Mouse (Mus musculus): Measurements from ENCODE around the gene Figla. TPM values are rescaled to one million over a fixed set of nuclear protein-coding genes. Genes with fewer than 3 reads are reported as not detected.
A peak's percentile ranks its signal among the peaks of the same experiment; 100 is the strongest.
"Not testable (repeated sequence)": the region's sequence is repeated elsewhere in the genome, so short reads cannot be mapped to it uniquely, and the experiment has no call there.

Gene Figla
- not detected in 2 replicates for polyA plus RNA-seq (2015; fragmentation: Nextera tagmentation; extraction: Ambion mirVana)

DNA sequence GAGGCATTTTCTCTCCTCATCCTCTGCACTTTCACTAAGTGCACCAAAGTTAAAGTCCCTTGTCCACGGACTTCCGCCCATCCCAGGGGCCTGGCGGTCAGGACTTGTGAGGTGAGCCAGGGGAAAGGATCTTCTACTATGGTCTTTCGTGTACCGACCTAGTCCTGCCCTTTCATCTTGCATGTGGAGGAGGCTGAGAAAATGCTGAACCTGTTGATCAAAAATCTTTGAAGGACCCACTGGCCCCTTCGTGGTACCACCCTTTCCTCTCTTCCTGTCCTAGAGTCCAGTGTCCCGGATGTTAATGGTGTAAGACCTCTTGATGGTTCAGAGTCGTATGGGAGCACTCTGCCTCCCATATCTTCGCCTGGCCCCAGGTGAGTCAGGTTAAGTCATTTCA is at the start of gene Figla:
Figla (plus strand) TSS at position 301 of the 400 bp plus-strand sequence.
- Histone ChIP-seq H3K27me3 (ENCODE audit: control insufficient read depth, insufficient read depth, low read length) (no peaks in the 10 kb centered on the region; the same call in 1 of the 2 replicates), H3K27ac (ENCODE audit: low read length) (no peak within 1 kb of the TSS), H3K9ac (ENCODE audit: low read length) (no peak within 1 kb of the TSS), H3K4me3 (ENCODE audit: low read length) (no peak within 1 kb of the TSS), H3K36me3 (ENCODE audit: control insufficient read depth, insufficient read depth) (no peaks in the 10 kb centered on the region), H3K4me1 (ENCODE audit: control insufficient read depth, insufficient read depth, low read length) (no peaks in the 10 kb centered on the region), H3K9me3 (replicated peaks; ENCODE audit: control insufficient read depth, low read length) (no peaks in the 10 kb centered on the region), H3K4me2 (ENCODE audit: low read depth, low read length) (no peak within 1 kb of the TSS)
- WGBS: 74% methylated on average over 9 of the region's 9 CpGs
- no peak for ATAC-seq (replicated peaks; ENCODE audit: extremely low read depth, insufficient read depth, low FRiP score)

DNA sequence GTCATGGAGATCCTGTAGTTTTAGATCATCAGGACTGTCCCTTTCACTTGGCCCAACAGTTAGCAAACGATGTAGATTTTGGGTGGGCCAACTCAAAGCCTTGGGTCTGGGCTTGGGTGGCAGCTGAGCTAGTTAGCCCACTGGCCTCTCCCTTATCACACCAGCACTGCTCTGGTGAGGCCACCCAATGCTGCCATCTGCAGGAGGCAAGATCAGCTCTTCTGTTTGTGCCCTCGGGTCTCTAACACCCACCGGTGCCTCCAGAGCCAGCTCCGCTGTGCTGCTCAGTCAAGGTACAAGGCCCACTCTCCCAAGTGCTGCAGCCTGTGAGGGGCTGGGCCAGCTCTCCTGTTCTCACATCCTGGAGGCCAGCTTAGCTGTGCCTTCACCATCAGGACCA is 49.3 kb upstream of the Figla start:
- no peak overlapping the region for H3K27ac ChIP-seq (ENCODE audit: low read length)
- no peaks in the 10 kb centered on the region for H3K36me3 ChIP-seq (ENCODE audit: control insufficient read depth, insufficient read depth)
- H3K9me3 ChIP-seq (replicated peaks; ENCODE audit: control insufficient read depth, low read length): no peaks in the 10 kb centered on the region
- H3K27me3 ChIP-seq (ENCODE audit: control insufficient read depth, insufficient read depth, low read length): no peaks in the 10 kb centered on the region
- 67% methylated on average over 4 of the region's 4 CpGs for WGBS
- peaks cover 9% of the 10 kb centered on the region for H3K4me1 ChIP-seq (ENCODE audit: control insufficient read depth, insufficient read depth, low read length)
- no peak overlapping the region for H3K9ac ChIP-seq (ENCODE audit: low read length)
- H3K4me2 ChIP-seq (ENCODE audit: low read depth, low read length): no peak overlapping the region
- H3K4me3 ChIP-seq (ENCODE audit: low read length): no peak overlapping the region
- ATAC-seq (replicated peaks; ENCODE audit: extremely low read depth, insufficient read depth, low FRiP score): no peak

DNA sequence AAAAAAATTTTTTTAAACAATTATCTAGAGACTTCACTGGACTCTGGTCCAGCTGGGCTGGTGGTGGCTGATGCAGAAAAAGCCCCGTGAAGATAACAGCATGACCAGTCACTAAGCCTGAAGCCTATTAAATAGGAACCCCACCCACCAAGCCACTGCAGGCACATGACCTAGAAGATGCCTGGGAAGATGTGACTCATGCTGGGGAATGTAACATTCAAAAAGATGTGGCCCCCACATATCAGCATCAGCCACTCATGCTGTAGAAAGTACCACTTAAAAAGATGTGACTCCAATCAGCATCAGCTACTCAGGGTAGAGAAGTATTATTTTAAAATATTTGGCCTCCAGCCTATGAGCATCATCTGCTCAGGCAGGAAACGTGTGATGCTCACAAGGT is 46.1 kb upstream of the Figla start:
- ATAC-seq (replicated peaks; ENCODE audit: extremely low read depth, insufficient read depth, low FRiP score): no peak
- Histone ChIP-seq H3K4me3 (ENCODE audit: low read length) (no peak overlapping the region), H3K4me2 (ENCODE audit: low read depth, low read length) (no peak overlapping the region), H3K4me1 (ENCODE audit: control insufficient read depth, insufficient read depth, low read length) (peaks cover 22% of the 10 kb centered on the region), H3K27ac (ENCODE audit: low read length) (no peak overlapping the region), H3K9me3 (replicated peaks; ENCODE audit: control insufficient read depth, low read length) (no peaks in the 10 kb centered on the region), H3K36me3 (ENCODE audit: control insufficient read depth, insufficient read depth) (no peaks in the 10 kb centered on the region), H3K27me3 (ENCODE audit: control insufficient read depth, insufficient read depth, low read length) (no peaks in the 10 kb centered on the region), H3K9ac (ENCODE audit: low read length) (no peak overlapping the region)
- 21% methylated on average over 2 of the region's 2 CpGs for WGBS

DNA sequence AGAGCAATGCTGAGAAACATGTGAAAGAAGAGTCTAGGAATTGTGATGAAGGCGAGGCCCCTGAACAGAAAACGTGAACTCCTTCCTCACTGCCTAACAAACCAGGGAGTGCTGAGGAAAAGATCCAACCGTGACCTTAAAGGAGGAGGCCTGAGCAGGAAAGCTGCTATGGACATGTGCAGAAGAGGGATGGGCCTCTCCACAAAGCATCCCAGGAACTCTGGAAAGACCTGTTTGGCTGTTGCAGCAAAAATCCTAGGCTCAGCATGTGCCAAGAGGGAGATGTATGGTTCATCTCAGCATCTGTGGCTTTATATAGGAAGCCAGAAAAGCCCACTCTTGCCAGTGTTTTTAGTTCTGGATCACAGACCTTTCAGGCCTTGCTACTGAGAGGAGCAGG is 43.3 kb upstream of the Figla start:
- Histone ChIP-seq H3K9ac (ENCODE audit: low read length) (0 out of 2 replicates have a peak overlapping the region, but pooled peaks have one; percentile 9), H3K27ac (ENCODE audit: low read length) (peak overlapping the region; percentile 66), H3K4me2 (ENCODE audit: low read depth, low read length) (peak overlapping the region; percentile 5; the same call in 1 of the 2 replicates), H3K27me3 (ENCODE audit: control insufficient read depth, insufficient read depth, low read length) (peaks cover 3% of the 10 kb centered on the region; the same call in 1 of the 2 replicates), H3K9me3 (replicated peaks; ENCODE audit: control insufficient read depth, low read length) (no peaks in the 10 kb centered on the region), H3K4me1 (ENCODE audit: control insufficient read depth, insufficient read depth, low read length) (peaks cover 13% of the 10 kb centered on the region), H3K4me3 (ENCODE audit: low read length) (no peak overlapping the region), H3K36me3 (ENCODE audit: control insufficient read depth, insufficient read depth) (no peaks in the 10 kb centered on the region)
- ATAC-seq (replicated peaks; ENCODE audit: extremely low read depth, insufficient read depth, low FRiP score): no peak
- WGBS: 29% methylated on average over 3 of the region's 3 CpGs

DNA sequence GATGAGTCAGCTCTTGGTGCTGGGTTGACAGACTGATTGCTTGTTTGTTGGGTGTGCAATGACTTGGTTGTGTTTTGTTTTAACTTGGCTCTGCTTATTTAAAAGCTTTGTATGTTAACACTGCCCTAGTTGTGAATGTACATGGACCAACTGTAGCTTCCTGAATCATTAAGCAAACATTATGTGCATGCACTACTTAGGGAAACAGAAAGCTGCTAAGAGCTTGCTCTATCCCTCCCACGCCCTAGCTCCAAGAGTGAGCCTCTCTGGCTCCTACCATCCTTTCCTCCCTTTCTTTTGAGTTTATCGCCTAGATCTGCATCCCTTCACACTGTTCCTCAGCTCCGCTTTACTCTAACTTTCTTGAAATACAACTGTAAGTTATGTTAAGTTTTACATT is 42.6 kb upstream of the Figla start:
- Histone ChIP-seq H3K9ac (ENCODE audit: low read length) (no peak overlapping the region), H3K4me3 (ENCODE audit: low read length) (no peak overlapping the region), H3K36me3 (ENCODE audit: control insufficient read depth, insufficient read depth) (no peaks in the 10 kb centered on the region), H3K4me1 (ENCODE audit: control insufficient read depth, insufficient read depth, low read length) (peaks cover 13% of the 10 kb centered on the region), H3K27me3 (ENCODE audit: control insufficient read depth, insufficient read depth, low read length) (peaks cover 3% of the 10 kb centered on the region; the same call in 1 of the 2 replicates), H3K9me3 (replicated peaks; ENCODE audit: control insufficient read depth, low read length) (peaks cover under 1% of the 10 kb centered on the region; the same call in 1 of the 2 replicates), H3K4me2 (ENCODE audit: low read depth, low read length) (no peak overlapping the region), H3K27ac (ENCODE audit: low read length) (no peak overlapping the region; the same call in 1 of the 2 replicates)
- 79% methylated on average over 3 of the region's 3 CpGs for WGBS
- ATAC-seq (replicated peaks; ENCODE audit: extremely low read depth, insufficient read depth, low FRiP score): no peak

DNA sequence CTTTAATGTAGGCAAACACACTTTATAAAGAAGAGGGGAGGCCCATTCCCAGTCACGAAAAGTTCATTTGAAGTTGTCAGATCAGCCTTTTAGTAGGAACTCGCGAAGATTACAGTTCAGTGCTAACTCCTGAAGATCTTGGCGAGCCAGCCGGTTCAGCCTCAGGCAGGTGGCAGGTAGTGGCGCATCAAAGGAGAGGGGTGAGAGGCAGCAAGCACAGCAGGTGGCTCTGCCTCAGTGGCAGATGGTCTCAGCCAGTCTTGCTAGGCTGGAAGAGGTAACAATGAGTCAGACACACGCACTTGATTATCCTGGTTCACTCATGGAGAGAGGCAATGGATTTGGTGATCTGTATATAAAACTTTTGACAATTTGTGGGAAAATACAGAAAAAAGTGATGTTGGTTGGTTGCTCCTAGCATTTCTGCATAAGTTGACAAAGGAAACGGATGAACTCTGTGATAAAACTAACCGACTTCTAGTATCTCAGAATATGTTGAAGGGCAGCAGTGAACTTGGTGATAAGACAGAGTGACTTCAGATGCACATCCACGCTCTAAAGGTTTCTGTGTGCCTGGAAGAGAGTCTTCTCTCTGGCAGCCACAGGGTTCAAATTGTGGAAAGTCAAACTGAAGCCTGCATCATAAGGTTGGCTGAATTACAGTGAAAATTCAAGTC is 40.9 kb upstream of the Figla start:
- ATAC-seq (replicated peaks; ENCODE audit: extremely low read depth, insufficient read depth, low FRiP score): no peak
- Histone ChIP-seq H3K9ac (ENCODE audit: low read length) (no peak overlapping the region), H3K27ac (ENCODE audit: low read length) (no peak overlapping the region), H3K4me2 (ENCODE audit: low read depth, low read length) (no peak overlapping the region), H3K9me3 (replicated peaks; ENCODE audit: control insufficient read depth, low read length) (peaks cover 5% of the 10 kb centered on the region), H3K4me3 (ENCODE audit: low read length) (no peak overlapping the region), H3K4me1 (ENCODE audit: control insufficient read depth, insufficient read depth, low read length) (peaks cover 13% of the 10 kb centered on the region), H3K27me3 (ENCODE audit: control insufficient read depth, insufficient read depth, low read length) (peaks cover 3% of the 10 kb centered on the region; the same call in 1 of the 2 replicates), H3K36me3 (ENCODE audit: control insufficient read depth, insufficient read depth) (no peaks in the 10 kb centered on the region)
- 52% methylated on average over 10 of the region's 10 CpGs for WGBS

DNA sequence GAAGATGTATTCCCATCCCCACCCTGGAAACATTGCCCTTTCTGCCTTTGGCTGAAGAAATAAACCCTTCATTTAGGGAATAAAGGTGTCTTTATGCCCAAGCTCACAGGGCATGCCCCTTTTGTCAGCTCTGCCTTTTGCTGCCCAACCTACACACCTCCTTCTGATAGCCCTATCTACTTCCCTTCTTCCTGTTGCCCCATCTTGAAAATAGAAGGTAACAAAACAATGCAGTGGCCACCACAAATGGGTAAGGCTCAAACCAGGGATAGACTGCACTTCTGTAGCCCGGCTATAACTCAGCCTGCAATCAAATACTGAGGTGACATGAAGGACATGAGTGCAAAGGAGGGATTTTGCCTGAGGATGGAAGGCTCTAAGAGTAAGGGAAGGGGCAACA is 40.2 kb upstream of the Figla start:
- Histone ChIP-seq H3K27ac (ENCODE audit: low read length) (no peak overlapping the region), H3K4me1 (ENCODE audit: control insufficient read depth, insufficient read depth, low read length) (peaks cover 13% of the 10 kb centered on the region), H3K27me3 (ENCODE audit: control insufficient read depth, insufficient read depth, low read length) (peaks cover 3% of the 10 kb centered on the region; the same call in 1 of the 2 replicates), H3K4me2 (ENCODE audit: low read depth, low read length) (no peak overlapping the region), H3K9ac (ENCODE audit: low read length) (no peak overlapping the region), H3K9me3 (replicated peaks; ENCODE audit: control insufficient read depth, low read length) (peaks cover 5% of the 10 kb centered on the region), H3K4me3 (ENCODE audit: low read length) (no peak overlapping the region), H3K36me3 (ENCODE audit: control insufficient read depth, insufficient read depth) (no peaks in the 10 kb centered on the region)
- 73% methylated on average over 1 of the region's 1 CpGs for WGBS
- no peak for ATAC-seq (replicated peaks; ENCODE audit: extremely low read depth, insufficient read depth, low FRiP score)

DNA sequence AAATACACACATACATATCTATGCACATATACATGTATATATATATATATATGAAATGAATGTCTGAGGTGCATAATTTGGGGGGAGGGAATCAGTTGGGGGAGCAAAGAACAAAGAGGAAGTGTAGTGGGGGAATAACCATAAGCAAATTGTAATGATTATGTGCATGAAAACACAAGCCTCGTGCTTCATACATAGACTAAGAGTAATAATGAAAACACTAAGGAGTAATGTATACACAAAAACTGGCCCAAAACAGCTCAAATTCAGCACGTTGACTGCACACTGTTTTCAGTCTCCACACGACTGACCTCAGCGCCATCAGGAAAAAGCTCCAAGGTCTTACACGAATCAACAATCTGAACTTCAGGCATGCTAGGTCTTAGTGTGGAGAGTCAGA is 39.7 kb upstream of the Figla start:
- WGBS: 81% methylated on average over 5 of the region's 5 CpGs
- Histone ChIP-seq H3K9ac (ENCODE audit: low read length) (no peak overlapping the region), H3K9me3 (replicated peaks; ENCODE audit: control insufficient read depth, low read length) (peaks cover 5% of the 10 kb centered on the region), H3K27me3 (ENCODE audit: control insufficient read depth, insufficient read depth, low read length) (peaks cover 3% of the 10 kb centered on the region; the same call in 1 of the 2 replicates), H3K27ac (ENCODE audit: low read length) (no peak overlapping the region), H3K4me1 (ENCODE audit: control insufficient read depth, insufficient read depth, low read length) (peaks cover 13% of the 10 kb centered on the region), H3K4me3 (ENCODE audit: low read length) (no peak overlapping the region), H3K36me3 (ENCODE audit: control insufficient read depth, insufficient read depth) (no peaks in the 10 kb centered on the region), H3K4me2 (ENCODE audit: low read depth, low read length) (no peak overlapping the region)
- ATAC-seq (replicated peaks; ENCODE audit: extremely low read depth, insufficient read depth, low FRiP score): no peak

DNA sequence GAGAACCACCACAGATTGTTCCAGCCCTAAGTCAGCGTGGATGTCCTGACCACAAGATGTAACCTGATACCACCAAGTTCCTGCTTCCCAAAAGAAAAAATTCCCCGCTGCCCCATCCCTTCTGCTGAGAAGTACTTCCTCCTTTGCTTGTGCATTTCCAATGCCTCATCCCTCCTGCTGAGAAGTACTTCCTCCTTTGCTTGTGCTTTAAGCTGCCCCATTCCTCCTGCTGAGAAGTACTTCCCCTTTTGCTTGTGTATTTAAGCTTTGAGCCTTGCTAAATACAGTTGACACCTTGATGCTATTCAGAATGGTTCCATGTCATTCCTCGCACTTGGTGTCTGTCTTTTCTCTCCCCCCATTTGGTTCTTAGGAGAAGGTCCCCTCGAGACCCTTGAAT is 37.2 kb upstream of the Figla start:
- not testable (repeated sequence) for H3K27ac ChIP-seq (ENCODE audit: low read length); ATAC-seq (replicated peaks; ENCODE audit: extremely low read depth, insufficient read depth, low FRiP score); H3K4me1 ChIP-seq (ENCODE audit: control insufficient read depth, insufficient read depth, low read length); H3K4me3 ChIP-seq (ENCODE audit: low read length); H3K9me3 ChIP-seq (replicated peaks; ENCODE audit: control insufficient read depth, low read length); H3K4me2 ChIP-seq (ENCODE audit: low read depth, low read length); H3K27me3 ChIP-seq (ENCODE audit: control insufficient read depth, insufficient read depth, low read length); H3K36me3 ChIP-seq (ENCODE audit: control insufficient read depth, insufficient read depth); H3K9ac ChIP-seq (ENCODE audit: low read length)
- 65% methylated on average over 4 of the region's 4 CpGs for WGBS

Data from heart, embryonic 16.5 days (tissue).